Mouse (Mus musculus) gastrocnemius, postnatal 25 days (tissue): ENCODE data around the gene Smyd3. TPM values are rescaled to one million over a fixed set of nuclear protein-coding genes. Genes with fewer than 3 reads are reported as not detected.

Source experiments
- DNase-seq: peaks from one replicate; pipeline ENCODE4 v3.0.0; 2022
- total RNA-seq, 2 experiments: library from RNA; stranded (reverse); gene quantifications; 1 replicate in 1 of 2; 2 replicates in 1 of 2; pipeline ENCODE4 v1.2.3; 2021

Smyd3 gene
- total RNA-seq, 2 experiments from 2014 or later, result 4.1 to 4.6 TPM

GRCm38 (mm10) chr1:178942251-178942963 lies 575.4 kb downstream of the Smyd3 start:
- DNase-seq, result no peak

- DNase-seq, result no peak
Observed at GRCm38 (mm10) chr1:178940353-178940752, 577.5 kb downstream of the Smyd3 start.

- no peak for DNase-seq
Observed at GRCm38 (mm10) chr1:178936976-178937375, 580.9 kb downstream of the Smyd3 start.

GRCm38 (mm10) chr1:178936457-178936856 lies 581.4 kb downstream of the Smyd3 start:
- DNase-seq, result peak; percentile 18

- peak; percentile 58 for DNase-seq
Observed at GRCm38 (mm10) chr1:178933953-178934637, 583.7 kb downstream of the Smyd3 start.

GRCm38 (mm10) chr1:178929531-178929930 lies 588.3 kb downstream of the Smyd3 start:
- no peak for DNase-seq

GRCm38 (mm10) chr1:178924492-178925183 lies 593.2 kb downstream of the Smyd3 start:
- DNase-seq, result no peak

GRCm38 (mm10) chr1:178917194-178917902 lies 600.5 kb downstream of the Smyd3 start:
- no peak for DNase-seq

- no peak for DNase-seq
Observed at GRCm38 (mm10) chr1:178915056-178915455, 602.8 kb downstream of the Smyd3 start.

- no peak for DNase-seq
Observed at GRCm38 (mm10) chr1:178912936-178913716, 604.7 kb downstream of the Smyd3 start.

GRCm38 (mm10) chr1:178910951-178911350 lies 606.9 kb downstream of the Smyd3 start:
- DNase-seq, result no peak

Other genes starting within 250 kb of the Smyd3 start
- gene Tfb2m, start 28.2 kb upstream of the Smyd3 start, total RNA-seq, result 10 to 100 TPM; 31.0 to 36.5 TPM
- gene Cnst, start 28.3 kb upstream of the Smyd3 start, total RNA-seq, result 10 to 100 TPM; 19.9 to 26.2 TPM
- gene Sccpdh, start 150.2 kb upstream of the Smyd3 start, total RNA-seq, result 10 to 100 TPM; 29.8 to 34.6 TPM
- under 1 TPM in 1 of 2 experiments, not detected in 1; 0.18 TPM for gene Kif28, start 227.2 kb upstream of the Smyd3 start, total RNA-seq